Mouse (Mus musculus) liver, postnatal 0 days (tissue): Measurements from ENCODE around the gene Krt75. TPM values are rescaled to one million over a fixed set of nuclear protein-coding genes. Genes with fewer than 3 reads are reported as not detected.
A peak's percentile ranks its signal among the peaks of the same experiment; 100 is the strongest.

Experiments used
- ATAC-seq: fragments of 200-750 bp; cut with Nextera tagmentation; 2 replicates; pipeline ENCODE4 v1.8.0; 2017; ENCODE audit warnings: mild to moderate bottlenecking, moderate library complexity
- DNase-seq: peaks from one replicate; pipeline ENCODE4 v3.0.0-alpha.2; 2016
- H3K27ac ChIP-seq: fragments of 300-500 bp; sonication (generic); 2 replicates; pipeline ENCODE4 v1.5.1; 2014; ENCODE audit warnings: antibody characterized with exemption, moderate library complexity, mild to moderate bottlenecking, low read depth
- H3K27me3 ChIP-seq: fragments of 300-500 bp; sonication (generic); 2 replicates; pipeline ENCODE4 v1.6.1; 2014; ENCODE audit warnings: low read length, control low read depth, mixed read lengths; ENCODE audit not compliant: insufficient read depth
- H3K36me3 ChIP-seq: fragments of 300-500 bp; sonication (generic); replicated peaks from 2 replicates; pipeline ENCODE4 v1.6.1; 2014; ENCODE audit warnings: mild to moderate bottlenecking, control low read depth, low read length, moderate library complexity, mixed read lengths; ENCODE audit not compliant: insufficient read depth
- H3K4me1 ChIP-seq: fragments of 300-500 bp; sonication (generic); 2 replicates; pipeline ENCODE4 v1.6.1; 2014; ENCODE audit warnings: antibody characterized with exemption, mild to moderate bottlenecking, control low read depth; ENCODE audit not compliant: insufficient read depth
- H3K4me2 ChIP-seq: fragments of 300-500 bp; sonication (generic); 2 replicates; pipeline ENCODE4 v1.6.1; 2014; ENCODE audit warnings: low read depth, mild to moderate bottlenecking, low read length, moderate library complexity, mixed read lengths
- H3K4me3 ChIP-seq: fragments of 300-500 bp; sonication (generic); 2 replicates; pipeline ENCODE4 v1.5.1; 2014; ENCODE audit warnings: low read depth, low read length
- H3K9ac ChIP-seq: fragments of 300-500 bp; sonication (generic); replicated peaks from 2 replicates; pipeline ENCODE4 v1.6.1; 2014; ENCODE audit warnings: mild to moderate bottlenecking, moderate library complexity
- H3K9me3 ChIP-seq: fragments of 300-500 bp; sonication (generic); 2 replicates; pipeline ENCODE4 v1.6.1; 2016; ENCODE audit warnings: mild to moderate bottlenecking, control low read depth, low read length, mixed read lengths
- CTCF ChIP-seq: sonication (generic); IDR thresholded peaks from 2 replicates; pipeline ENCODE4 v1.5.1; 2016; ENCODE audit warnings: antibody characterized with exemption, low read depth
- EP300 ChIP-seq: IDR thresholded peaks from 2 replicates; pipeline ENCODE4 v1.6.1; 2016; ENCODE audit warnings: antibody characterized with exemption, low read depth, mild to moderate bottlenecking
- WGBS: fragments of 180-500 bp; shearing (Covaris S2); extraction: QIAGEN DNeasy Blood & Tissue Kit; methylation state at CpG from one replicate; pipeline ENCODE4 v1.1.7; 2014; ENCODE audit not compliant: insufficient replicate concordance; 5-methylcytosine and 5-hydroxymethylcytosine counted together
- polyA plus RNA-seq: library from polyadenylated mRNA; unstranded; fragments of >200 nt; fragmentation: Nextera tagmentation; extraction: Ambion mirVana; gene quantifications from 2 replicates; pipeline ENCODE4 v1.2.1, GENCODE M21; 2015

The Krt75 gene
- polyA plus RNA-seq, 1 experiment from 2014 or later, result not detected

DNA sequence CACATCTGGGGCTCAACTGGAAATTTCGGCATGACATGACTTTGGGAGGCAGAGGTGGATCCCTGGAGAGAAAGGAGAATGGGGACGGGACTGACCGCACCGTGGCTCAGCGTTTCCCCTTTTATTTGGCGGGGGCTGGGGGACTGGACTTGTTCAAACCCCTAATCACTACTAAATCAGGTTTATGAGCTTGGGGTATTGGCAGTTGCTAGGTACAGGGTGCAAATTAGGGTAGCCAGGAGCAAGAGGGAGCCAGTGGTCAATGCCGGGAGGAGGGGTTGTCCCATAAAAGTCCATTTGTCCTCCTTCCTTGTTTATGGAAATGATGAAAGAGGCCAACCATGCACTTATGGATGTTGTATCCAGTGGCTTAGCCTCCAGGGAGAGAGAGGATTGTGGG lies 23.1 kb downstream of the Krt75 start, which contains the start of gene Krt82:
Gene Krt82, minus strand, starts transcription at position 101 of the 400 bp plus-strand sequence.
- 86% methylated on average over 7 of the region's 7 CpGs for WGBS
- no peaks in the 10 kb centered on the region for H3K36me3 ChIP-seq
- H3K27ac ChIP-seq, result no peak within 1 kb of the TSS
- H3K9me3 ChIP-seq, result no peaks in the 10 kb centered on the region
- no peaks in the 10 kb centered on the region for H3K4me1 ChIP-seq
- H3K4me2 ChIP-seq, result no peak within 1 kb of the TSS
- H3K9ac ChIP-seq, result no peak within 1 kb of the TSS
- ATAC-seq (no peak), DNase-seq (no peak)
- H3K27me3 ChIP-seq, result 0 out of 2 replicates have a peak, but pooled peaks cover 10% of the 10 kb centered on the region
- no peak within 1 kb of the TSS for H3K4me3 ChIP-seq
- TF ChIP-seq CTCF (no peak), EP300 (no peak)

DNA sequence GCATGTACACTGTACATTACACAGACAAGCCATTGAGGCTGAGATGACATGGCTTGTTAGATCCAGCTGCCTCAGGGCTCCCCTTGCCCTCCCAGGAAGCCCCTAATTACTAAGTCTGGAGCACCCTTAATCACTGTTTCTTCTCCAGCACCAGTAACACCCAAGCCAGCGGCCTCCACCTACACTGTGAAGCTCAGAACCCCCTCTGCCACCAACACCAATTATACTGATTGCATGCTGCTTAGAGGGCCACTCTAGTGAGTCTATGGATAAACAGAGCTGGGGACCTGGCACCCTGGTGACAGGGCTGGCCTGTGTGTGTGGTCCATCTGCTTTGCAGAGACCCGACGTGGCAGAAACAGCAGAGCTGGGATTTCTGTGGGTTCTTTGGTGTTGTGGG lies 29.2 kb downstream of the Krt75 start:
- 52% methylated on average over 3 of the region's 3 CpGs for WGBS
- Histone ChIP-seq H3K9ac (no peak overlapping the region), H3K9me3 (no peaks in the 10 kb centered on the region), H3K36me3 (no peaks in the 10 kb centered on the region), H3K4me1 (no peaks in the 10 kb centered on the region), H3K27me3 (no peaks in the 10 kb centered on the region), H3K27ac (no peak overlapping the region), H3K4me3 (no peak overlapping the region), H3K4me2 (no peak overlapping the region)
- TF ChIP-seq CTCF, result no peak
- no peak for TF ChIP-seq EP300
- ATAC-seq, result no peak
- no peak for DNase-seq

DNA sequence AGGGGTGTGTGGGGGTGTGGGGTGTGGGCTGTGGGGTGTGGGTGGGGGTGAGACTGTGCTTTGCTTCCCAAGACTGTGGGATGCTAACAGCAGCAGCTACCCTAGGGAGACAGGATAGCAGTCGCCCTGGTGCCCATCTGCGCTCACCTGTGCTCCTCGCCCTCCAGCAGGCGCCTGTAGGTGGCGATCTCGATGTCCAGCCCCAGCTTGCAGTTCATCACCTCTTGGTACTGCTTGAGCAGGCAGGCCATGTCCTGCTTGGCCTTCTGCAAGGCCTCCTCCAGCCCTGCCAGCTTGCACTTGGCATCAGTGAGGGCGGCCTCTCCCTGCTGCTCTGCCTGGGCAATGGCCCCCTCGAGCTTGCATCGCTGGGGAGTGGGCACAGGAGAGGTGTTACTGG lies 31.2 kb downstream of the Krt75 start:
- Histone ChIP-seq H3K36me3 (no peaks in the 10 kb centered on the region), H3K27me3 (no peaks in the 10 kb centered on the region), H3K4me2 (no peak overlapping the region), H3K9me3 (no peaks in the 10 kb centered on the region), H3K9ac (no peak overlapping the region), H3K27ac (no peak overlapping the region), H3K4me3 (no peak overlapping the region), H3K4me1 (no peaks in the 10 kb centered on the region)
- no peak for TF ChIP-seq EP300
- peak; percentile 12; the same call in 1 of the 2 replicates for TF ChIP-seq CTCF
- ATAC-seq (no peak), DNase-seq (no peak)
- 53% methylated on average over 9 of the region's 9 CpGs for WGBS

DNA sequence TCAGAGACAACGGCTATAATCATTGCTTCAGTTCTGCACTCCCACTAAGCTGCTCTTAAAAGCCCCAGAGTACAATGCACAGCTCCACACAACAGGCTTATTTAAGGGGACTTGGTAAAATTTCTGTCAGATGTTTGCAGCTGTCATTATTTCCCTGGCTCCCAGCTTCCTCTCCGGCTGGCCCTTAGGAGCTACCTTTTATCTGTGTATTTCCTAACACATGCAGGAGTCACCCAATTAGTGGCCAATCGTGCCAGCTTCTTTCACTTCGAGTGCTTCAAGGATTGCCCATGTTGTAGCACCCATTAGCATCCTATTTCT lies 35.2 kb downstream of the Krt75 start:
- 58% methylated on average over 4 of the region's 4 CpGs for WGBS
- H3K36me3 ChIP-seq, result no peaks in the 10 kb centered on the region
- H3K4me1 ChIP-seq, result no peaks in the 10 kb centered on the region
- no peak overlapping the region for H3K4me2 ChIP-seq
- H3K9me3 ChIP-seq, result no peaks in the 10 kb centered on the region
- no peak for ATAC-seq
- DNase-seq, result no peak
- TF ChIP-seq CTCF (no peak), EP300 (no peak)
- H3K9ac ChIP-seq, result no peak overlapping the region
- H3K27ac ChIP-seq, result no peak overlapping the region
- H3K27me3 ChIP-seq, result no peaks in the 10 kb centered on the region
- no peak overlapping the region for H3K4me3 ChIP-seq

DNA sequence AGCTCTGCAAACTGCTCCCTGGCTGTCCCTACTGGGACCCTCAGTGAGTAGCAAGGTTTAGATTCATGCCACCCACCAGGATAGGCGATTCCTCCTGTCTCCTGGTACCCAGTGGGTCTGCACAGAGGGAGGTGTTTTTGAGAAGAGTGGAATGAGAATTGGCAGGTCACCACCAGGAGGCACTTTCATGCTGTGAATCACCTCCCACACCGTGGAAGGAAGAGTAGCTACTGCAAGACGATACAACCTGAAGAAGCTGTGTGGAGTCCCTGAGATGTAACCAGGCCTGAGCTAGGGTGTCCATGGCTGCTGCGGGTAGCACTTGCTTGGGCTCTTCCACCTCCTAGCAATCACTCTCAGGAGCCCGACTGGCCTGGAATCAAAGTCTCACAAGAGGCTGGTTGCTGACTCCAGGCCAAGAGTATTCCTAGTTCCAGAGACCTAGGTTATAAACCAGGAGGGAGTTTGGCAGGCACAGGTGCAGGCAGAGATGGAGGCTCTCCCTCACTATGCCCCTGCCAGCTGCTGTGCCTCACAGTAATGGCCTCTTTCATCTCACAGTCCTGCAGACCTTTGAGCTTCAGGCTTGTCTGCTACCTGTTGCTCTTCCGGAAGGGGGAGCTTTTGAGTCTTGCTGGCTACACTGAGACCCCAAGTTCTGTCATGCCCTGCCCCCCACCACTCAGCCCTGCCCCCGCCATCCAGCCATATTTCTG lies 35.7 kb downstream of the Krt75 start:
- ATAC-seq (no peak), DNase-seq (no peak)
- Histone ChIP-seq H3K4me1 (no peaks in the 10 kb centered on the region), H3K36me3 (no peaks in the 10 kb centered on the region), H3K9ac (no peak overlapping the region), H3K4me3 (no peak overlapping the region), H3K27me3 (no peaks in the 10 kb centered on the region), H3K9me3 (no peaks in the 10 kb centered on the region), H3K27ac (no peak overlapping the region), H3K4me2 (no peak overlapping the region)
- TF ChIP-seq CTCF, result 0 out of 2 replicates have a peak, but pooled peaks have one; percentile 3
- TF ChIP-seq EP300, result no peak
- WGBS, result 36% methylated on average over 7 of the region's 7 CpGs

DNA sequence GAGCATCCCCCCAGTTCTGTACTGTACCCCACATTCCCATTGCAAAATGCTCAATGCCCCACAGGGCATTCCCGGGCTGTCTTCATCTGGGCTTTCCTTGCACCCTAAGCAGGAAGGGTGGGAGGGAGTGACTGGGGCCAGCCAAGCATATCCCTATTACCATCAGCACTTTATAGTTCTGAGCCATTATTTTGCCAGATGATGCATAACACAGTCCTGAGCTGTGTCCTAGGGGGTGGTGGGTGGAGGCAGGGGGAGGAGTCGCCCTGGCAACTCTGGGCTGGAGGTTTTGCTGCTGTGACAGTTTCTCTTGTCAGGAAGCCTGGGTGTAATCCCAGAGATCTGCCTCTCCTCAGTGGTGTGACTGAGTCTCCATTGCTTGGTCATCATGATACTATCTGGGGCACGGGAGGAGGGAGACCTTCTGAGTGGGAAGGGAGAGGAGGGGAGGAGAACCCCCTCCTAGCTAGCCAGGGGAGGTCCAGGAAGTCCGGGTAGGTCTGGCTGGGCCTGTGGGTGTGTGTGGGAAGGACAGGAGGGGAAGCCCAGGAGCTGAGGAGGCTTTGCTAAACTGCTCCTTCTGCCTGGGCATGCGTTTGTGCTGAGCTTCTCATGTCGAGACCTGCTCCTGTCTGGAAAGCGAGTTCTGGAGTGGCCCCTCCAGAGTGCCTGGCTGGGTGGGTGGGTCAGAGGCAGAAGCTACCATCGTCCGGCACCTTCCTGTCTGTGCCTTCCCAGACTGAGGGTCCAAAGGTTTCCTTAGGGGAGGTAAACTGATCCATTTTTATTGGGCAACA lies 37.5 kb downstream of the Krt75 start:
- Histone ChIP-seq H3K4me1 (no peaks in the 10 kb centered on the region), H3K9me3 (no peaks in the 10 kb centered on the region), H3K36me3 (no peaks in the 10 kb centered on the region), H3K4me2 (no peak overlapping the region), H3K27me3 (no peaks in the 10 kb centered on the region), H3K4me3 (no peak overlapping the region), H3K27ac (no peak overlapping the region), H3K9ac (no peak overlapping the region)
- ATAC-seq (no peak), DNase-seq (no peak)
- TF ChIP-seq EP300, result no peak
- no peak for TF ChIP-seq CTCF
- 50% methylated on average over 8 of the region's 9 CpGs for WGBS
